Mouse (Mus musculus) right cerebral cortex, adult 18-20 months (tissue): ENCODE data around the gene Rbfox1.

Experiments used
- DNase-seq: peaks from one replicate; pipeline ENCODE4 v3.0.0; 2022; ENCODE audit warnings: mixed read lengths

Rbfox1 gene

DNA sequence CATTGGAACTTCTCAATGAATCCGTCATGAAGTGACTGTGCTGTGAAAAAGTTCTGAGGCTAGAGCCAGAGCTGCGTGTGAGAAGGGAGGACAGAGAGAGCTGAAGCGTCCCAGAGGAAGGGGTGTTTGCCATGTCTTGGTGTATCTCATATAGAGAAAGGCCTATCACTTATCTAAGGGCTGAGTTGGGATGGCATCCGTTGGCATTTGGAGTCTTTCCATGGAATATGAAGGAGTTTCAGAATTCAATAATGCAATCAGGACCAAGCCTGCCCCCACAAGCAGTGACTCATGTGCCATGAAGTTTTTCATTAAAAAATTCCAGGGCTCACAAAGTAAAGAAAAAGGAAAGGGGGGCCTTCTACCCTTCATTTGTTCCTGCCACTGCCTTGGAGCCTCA is 112.0 kb downstream of the Rbfox1 start:
- DNase-seq = peak; percentile 32

DNA sequence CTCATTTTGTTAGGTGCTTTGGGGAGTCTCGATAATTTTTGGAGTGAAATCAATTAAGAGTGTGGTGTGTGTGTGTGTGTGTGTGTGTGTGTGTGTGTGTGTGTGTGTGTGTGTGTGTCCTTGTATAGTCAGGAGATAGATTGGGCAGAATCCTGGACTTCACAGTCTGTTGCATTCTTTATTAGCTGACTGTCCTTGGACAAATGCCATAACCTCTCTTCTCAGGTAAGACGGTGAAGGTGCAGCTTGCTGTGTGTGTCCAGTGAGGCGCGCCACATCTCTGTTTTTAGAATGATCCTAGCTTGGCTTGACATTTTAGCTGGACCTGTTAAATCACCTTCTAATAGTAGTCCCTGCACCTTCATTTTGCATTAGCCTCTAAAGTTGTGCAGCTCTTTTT is 112.5 kb downstream of the Rbfox1 start:
- no peak for DNase-seq

DNA sequence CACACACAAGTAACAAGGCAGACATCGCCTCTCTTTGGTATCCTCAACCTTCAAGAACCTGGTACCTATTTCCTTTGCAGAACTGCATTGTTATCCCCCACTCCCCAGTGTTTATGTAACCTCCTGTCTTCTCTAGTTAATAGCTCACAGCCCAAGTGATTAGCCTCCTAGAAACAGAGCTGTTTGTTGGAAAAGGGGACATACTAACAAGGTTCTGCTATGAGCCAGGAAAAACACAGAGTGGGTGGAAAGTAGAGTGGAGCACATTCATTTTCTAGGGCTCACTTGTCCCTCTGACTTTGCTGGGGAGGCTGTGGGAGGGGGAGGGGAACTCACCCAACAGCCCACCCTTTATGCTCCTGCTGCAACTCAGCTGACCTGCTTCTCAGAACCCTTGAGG is 114.9 kb downstream of the Rbfox1 start:
- peak; percentile 28 for DNase-seq

DNA sequence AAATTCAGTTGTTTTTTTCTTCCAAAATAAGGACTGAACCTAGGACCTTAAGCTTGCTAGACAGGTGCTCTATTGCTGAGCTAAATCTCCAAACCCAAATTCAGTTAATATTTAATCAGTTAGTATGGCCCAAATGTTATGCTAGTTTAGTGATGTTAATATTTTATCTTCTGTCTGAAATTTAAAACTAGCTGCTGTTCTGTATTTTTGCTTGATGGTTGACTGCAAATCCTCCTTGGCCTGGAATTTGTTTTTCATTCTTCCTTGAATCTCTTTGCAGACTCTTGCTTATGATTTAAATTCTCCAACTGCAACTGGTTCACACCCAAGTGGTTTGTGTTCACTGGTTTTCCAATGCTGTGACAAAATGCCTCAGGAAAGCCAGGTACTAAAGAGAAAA is 121.8 kb downstream of the Rbfox1 start:
- no peak for DNase-seq

DNA sequence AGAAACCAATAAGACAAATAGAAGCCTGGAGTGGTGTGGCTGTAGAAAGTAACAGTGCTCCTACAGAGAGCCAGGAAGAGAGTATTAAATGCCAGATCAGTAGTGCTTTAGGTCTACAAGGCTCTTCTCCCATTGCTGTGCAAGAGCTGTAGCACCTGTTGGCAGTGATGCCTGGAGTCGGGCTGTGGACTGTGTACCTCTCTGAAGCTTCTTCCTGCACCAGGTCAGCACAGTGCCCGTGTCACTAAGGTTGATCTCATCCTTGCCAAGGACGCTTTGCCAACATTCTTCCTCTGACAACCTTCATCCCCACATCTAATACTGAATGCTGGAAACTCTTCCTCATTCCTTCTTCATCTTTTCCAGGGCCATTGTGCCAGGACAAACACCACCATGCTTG is 127.7 kb downstream of the Rbfox1 start:
- no peak for DNase-seq

DNA sequence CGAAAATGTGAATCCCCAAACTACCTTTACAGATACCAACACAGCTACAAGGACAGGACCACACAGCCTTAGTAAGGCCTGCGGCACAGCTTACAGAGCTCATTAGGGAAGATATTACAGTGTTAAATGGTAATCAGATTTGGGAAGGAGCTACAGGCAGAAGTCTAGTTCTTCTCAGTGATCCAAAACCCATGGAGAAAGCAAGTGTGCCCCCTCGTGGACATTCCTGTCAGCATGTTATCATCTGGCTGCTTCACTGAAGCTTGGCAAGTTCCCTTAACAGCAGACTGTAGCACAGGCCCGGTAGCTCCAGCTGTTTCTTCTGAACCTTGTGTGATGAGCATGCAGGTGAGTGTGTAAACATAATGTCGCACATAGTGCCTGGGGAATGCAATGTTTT is 133.5 kb downstream of the Rbfox1 start:
- peak; percentile 88 for DNase-seq

DNA sequence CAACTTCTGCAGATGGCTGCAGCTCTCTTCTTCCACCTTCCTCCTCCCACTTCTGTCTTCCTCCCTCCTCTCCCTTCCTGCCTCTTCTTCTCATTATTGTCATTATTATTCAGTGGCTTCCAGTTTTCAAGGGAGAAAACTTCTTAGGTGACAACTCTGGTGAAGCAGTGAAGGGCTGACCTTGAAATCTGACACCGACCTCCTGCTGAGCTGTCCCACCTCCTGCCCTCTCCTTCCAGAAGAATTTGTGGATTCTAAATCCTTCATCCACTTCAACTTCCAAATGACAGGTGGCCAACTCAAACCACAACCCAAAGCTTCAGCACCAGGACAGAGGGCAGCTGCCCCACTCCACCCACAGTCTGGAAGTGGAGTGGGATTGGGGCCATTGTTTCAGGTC is 134.2 kb downstream of the Rbfox1 start:
- no peak for DNase-seq

DNA sequence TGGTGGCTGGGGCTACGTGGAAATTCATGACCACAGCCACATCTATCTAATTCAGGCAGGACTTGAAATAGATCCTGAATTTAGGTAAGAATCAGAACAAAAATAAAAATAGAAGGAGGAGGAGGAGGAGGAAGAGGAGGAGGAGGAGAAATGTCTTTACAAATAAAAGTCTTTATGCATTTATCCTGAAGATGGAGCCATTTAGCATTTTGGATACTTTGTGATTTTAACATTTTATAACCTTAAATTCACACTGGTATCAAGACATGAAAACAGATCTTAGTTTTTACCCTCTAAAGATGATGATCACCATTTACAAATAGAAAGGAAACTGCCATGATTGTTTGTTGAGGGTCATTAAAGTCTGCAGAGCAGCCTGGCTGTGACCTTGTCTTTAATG is 146.1 kb downstream of the Rbfox1 start:
- DNase-seq = no peak

DNA sequence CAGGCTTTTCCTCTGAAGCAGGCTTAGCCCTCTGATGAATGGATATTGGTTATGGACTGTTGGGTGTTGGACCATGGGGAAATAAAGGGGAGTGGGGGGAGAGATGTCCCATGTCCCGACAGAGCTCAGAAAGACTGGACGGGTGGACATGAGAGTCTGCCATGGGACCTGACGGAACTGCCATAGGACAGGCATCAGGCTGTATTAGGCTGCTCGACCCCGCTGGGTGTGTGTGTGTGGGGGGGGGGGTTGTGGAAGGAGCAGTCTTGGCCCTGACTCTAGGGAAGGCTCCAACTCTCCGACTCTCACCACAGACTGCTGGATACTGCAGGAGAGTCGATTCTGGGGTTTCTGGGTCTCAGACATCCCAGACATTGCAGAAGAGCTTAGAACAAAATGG is 147.4 kb downstream of the Rbfox1 start:
- no peak for DNase-seq

DNA sequence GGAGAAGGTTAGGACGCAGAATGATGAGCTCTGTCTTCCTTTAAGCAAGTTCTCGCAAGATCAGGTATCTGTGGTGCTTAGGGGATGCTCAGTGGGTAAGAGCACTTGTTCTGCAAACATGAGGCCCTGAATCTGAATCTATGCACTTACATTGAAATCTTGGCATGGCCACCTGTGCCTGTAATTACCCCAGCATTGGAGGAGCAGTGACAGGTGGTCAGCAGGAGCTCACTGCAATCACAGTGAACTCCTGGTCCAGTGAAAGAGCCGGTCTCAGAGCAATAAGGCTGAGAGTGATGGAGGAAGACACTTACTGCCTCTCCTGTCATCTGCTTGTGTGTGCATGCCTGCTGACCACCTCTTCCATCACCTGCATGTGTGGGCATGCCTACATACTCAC is 149.7 kb downstream of the Rbfox1 start:
- DNase-seq = no peak

DNA sequence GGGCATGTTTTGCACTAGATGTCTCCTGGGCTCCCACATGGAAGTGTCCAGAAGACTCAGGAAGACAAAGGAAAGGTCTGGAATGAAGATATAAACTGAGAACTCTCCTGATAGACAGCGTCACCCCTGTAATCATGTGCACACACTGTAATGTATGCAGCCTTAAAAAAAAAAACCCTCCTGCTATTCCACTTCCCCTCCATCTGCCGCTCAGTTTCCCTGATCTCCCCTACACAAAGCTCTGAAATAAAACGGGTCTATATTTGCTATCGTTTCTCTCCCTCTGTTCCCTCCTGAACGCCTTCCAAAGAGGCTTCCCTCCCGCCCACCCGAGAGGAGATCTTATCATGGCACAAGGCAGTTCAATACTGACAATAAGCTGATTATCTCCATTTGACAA is 151.9 kb downstream of the Rbfox1 start:
- DNase-seq = no peak

DNA sequence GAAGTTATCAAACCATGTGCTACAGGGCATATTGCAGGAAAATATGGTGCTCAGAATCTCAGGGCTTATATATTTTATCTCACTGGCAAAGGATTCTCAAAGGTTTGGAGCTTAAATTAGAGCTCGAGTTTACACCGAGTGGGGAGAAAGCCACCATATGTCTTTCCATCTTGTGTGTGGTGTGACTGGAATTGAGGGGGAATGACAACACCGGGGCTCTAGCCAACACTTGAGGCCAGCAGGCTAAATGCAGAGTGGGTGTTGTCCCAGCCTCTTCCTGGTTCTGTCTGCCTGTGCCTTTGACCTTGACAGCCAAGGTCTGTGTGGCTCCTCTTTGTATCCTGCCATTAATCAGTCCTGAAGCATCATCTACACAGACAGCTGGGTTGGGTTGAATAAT is 157.6 kb downstream of the Rbfox1 start:
- peak; percentile 59 for DNase-seq

DNA sequence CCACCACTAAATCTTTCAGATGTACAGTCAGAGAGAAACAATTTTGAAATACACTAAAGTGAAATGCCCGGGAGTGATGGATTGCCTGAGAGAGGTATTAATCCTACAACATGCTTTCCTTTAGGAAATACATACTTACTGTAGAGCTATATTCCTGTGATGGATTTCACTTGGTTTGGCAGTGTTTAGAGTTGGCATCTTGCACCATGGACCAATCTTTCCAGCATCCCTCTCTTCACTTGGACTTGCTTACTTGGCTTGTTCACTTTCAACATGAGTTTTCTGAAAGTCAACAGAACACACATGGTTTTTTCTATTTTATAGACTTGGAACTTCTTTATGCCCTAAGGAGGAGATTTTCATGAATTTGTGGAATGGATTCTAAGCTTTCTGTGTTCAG is 163.4 kb downstream of the Rbfox1 start:
- no peak for DNase-seq

DNA sequence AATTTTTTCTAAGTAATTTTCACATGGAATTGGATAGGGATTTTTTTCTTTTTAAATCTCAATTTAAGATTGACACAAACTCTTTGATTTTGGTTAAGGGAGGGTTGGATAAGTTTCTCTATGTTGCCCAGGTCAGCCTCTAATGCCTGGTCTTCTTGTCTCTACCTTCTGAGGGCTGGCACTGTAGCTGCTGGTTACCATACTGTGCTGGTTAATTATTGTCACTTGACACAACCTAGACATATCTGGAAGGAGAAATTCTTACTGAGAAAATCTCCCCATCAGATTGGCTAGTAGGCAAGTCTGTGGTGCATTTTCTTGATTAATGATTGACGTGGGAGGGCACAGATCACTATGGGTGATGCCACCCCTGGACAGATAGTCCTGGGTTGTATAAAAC is 177.3 kb downstream of the Rbfox1 start:
- no peak for DNase-seq

DNA sequence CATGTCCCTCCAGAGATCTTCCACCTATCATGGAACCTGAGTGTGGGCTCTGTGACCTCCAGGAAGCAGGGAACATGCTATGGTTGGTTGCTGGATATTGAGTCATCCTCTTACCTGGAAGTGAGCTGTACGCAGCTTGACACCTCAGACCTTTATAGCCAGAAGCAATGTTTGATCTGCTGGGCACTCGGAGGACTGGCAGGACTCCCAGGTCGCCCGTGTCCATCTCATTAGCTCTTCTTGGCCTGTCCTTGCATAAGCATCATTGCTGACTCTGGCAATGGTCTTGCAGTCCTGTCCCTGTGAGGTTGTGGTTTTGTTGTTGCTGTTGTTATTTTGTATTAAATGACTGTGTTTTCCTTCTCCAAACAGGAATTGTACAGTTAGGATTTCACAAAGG is 180.3 kb downstream of the Rbfox1 start:
- DNase-seq = no peak

DNA sequence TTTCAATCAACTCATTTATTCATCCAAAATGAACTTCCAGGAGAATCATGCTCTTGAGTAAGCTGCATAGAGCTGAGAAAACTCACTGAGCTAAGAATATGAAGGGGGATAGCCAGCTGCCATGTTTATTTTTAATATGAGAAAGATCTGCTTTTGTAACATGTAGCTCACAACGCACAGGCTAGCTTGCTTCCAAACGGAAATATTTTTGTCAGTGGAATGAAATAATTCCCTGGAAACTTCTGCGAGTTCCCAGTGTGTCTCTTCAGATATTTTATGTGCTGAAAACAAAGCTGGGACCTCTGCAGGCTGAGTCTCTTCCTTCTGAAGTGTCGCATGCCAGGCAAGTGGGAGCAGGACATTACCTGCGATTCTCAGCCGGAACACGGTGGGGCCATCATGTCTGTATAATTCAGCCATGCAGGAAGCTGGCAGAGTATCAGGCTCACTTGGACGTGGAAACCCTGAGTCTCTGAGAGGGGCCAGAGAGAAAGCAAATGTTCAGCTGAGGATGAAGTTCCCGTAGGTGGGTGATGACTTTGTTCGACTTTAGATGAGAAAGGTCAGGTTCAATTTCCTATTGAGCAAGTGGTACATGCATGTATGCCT is 190.4 kb downstream of the Rbfox1 start:
- DNase-seq = peak; percentile 12

DNA sequence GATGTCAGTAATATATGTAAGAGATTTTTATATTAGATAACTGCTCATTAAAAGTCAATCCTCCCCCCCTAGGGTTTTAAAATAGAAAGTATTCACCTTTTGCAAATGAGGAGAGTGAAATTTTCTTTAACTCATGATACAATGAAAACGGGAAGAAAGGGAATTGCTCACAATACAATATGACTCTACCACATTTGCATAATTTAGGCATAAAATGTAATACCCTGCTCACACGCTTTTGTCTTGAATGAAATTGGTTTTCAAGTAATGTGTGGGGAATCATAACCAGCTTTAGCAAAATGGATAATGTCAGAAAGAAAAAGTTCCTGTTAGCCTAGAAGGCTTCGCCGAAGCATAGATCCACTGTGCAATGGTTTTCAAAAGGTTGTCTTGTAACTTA is 193.9 kb downstream of the Rbfox1 start:
- DNase-seq = no peak

DNA sequence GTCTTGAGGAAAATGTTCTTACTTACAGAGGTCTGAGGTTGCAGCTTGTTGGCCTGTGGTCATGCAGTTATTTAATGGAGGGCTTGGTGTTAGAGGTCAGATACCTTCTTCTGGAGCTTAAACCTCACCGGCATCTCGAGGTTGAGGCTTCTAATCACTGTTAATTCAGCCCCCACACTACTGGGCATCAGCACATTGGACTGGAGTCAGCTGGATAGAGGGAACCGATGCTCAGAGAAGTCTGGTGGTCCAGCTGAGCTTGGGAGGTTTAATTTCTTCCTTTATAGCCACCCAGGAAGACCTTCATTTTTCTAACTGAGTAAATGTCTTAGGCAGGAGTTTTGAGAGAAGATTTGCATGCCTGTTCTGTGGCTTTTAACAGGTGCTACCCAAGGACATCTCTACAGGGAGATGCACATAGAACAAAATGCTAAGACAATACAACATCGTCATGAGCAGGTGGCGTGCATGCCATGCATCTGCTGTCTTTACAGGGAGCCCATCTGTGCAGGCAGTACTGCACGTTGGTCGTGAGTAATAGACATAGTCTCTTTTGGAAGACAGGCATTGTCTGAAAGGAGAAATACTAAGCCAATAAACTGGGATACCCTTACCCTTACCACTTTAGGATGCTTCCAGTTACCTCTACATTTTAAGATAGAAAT is 199.7 kb downstream of the Rbfox1 start:
- DNase-seq = no peak

DNA sequence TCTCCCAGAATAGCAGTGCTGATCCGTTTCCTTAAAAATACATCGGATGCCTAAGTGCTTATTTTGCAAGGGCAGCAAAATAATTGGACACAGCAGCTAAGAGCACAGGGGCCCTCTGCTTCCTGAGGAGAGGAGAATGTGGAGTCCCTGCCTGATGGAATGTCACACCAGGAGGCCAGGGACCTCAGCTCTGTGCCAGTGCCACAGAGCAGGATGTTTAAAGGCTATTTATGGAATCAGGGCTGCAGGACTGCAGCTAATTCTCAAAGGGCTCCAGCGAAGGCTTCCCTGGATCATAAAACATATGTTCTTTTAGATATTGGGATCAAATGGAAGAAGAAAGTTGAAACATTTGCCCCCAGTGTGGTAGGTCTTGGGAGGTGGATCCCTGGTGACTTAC is 201.0 kb downstream of the Rbfox1 start:
- no peak for DNase-seq

DNA sequence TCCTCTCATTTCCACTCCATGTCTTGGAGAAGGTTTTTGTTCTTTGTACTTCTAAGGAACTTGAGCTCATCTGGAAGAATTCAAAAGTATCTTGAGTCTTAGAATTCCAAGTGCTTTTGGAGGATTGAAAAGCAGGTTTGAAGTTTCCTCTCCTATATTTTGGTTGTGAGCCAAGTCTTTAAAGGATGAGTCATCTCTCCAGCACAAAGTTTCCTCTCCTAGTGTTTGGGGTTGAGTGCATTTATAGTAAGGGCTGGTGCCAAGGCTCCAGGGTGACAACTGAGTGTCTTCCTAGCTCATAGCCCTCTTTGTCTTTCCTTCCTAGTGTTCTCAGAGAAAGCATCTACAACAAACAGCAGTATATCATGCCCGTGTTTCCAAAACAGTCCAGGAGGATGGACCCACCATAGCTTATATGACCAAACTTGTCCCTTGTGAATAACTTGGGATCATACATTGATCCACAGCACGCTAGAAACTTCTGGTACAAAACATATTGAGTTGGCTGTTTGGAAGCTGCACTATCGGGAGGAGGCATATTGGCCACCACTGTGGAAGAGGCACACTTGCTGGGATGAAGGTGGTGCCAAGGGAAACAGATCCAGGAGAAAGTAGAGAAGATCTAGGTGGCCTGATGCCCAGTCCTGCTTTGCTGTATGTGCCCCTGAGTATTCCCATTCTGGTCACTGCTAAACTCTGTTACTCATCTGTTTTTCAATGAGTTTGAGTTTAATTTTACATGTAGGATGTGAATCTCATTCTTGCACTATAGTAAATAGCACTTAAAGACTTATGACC is 206.4 kb downstream of the Rbfox1 start:
- no peak for DNase-seq

DNA sequence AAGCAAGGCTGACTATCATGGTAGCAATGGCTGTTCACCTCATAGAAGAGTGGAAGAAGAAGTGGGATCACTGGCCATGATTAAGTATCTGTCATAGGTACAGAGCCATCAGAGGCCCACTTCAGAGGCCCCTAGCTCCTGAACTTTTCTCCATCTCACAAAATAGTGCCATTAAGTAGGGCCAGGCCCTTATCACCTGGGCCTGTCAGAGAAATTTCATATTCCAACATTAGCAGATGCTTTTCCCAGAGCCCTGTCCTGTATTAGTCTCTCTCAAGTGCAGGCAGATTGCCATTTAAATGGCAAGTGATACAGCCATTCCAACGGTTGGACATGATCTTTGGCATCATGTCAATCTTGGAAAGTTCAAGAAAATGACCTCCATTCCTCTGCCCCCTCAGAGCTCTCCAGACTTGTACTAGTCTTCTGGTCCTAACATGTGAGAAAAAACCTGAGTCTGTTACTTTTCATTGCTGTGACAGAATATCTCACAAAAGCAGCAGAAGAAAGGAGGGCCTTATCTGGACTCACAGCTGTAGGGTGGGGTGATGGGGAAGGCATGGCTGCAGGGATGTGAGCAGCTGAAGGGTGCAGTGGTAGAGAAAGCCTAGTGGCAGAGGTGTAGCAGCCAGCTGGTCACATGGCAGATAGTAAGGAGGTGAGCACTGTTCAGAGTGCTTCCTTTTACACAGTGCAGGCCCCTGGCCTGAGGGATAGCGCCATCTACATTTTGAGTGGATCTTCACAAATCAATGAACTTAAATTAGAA is 210.6 kb downstream of the Rbfox1 start:
- no peak for DNase-seq

DNA sequence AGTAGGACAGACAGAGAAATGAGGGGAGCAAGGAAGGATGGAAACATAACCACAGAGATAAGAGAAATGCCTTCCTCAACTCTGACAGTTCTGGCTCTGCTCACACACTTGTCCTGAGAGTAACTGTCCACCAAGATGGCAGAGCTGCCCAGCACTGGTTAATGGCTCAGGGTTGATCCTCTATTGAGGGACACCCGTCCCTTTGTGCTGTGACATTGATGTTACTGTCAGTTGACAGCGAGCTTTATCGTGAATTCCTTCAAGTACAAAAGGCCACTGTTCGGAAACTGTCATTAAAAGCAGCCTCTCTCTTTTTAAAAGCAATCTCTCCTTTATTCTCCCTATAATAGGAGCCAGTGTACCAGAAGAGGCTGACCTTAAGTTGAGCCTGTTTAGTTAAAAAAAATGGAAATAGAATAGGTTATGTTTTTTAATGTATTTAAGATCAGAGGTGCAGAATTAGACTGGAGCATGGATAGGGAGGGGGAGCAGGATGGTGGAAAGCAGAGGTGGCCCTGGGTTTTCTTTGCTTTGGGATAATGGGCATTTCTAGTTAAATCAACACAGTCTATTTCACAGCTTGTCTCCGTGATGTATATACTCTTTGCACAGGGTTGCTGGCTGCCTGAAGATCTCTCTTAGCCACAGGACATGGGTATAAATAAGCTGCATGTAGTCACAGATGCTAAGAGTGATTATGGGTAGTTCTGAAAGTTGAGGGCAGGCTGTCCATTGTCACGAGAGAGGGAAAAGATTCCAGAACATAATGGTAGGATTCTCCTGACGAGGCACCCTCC is 212.3 kb downstream of the Rbfox1 start:
- no peak for DNase-seq

DNA sequence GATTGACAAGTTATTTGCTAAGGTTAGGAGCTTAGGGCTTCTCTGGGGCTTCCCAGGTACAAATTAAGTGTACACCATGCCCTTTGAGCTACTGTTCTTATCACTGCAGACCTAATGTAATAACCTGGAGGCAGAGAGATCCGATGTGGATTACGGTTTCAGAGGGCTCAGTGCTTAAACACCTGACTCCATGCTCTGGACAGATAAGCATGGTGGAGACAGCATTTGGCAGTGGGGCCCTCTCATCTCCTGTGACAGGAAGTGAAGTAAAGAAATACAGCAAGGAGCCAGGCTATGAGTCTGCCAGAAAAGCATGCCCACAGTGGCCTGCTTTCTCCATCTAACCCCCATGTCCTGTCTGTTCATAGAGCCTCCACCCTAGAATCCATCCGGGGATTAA is 213.0 kb downstream of the Rbfox1 start:
- DNase-seq = no peak
